Mouse (Mus musculus): ENCODE data around the gene Cd164l2.

Gene Cd164l2

GRCm38 (mm10) chr4:133269596-133269995, 57.7 kb downstream of the Cd164l2 start:
- in situ Hi-C loops (cut with MboI; ENCODE audit: unreplicated experiment in 2 of 2) = no loop called here

GRCm38 (mm10) chr4:133270929-133271328, 59.0 kb downstream of the Cd164l2 start:
- in situ Hi-C loops (cut with MboI; ENCODE audit: unreplicated experiment in 2 of 2) = no loop called here

All from v-Abl transformed pro-B cells (cell line).